Mouse (Mus musculus): ENCODE data around the gene Gm525. TPM values are rescaled to one million over a fixed set of nuclear protein-coding genes. Genes with fewer than 3 reads are reported as not detected.

The Gm525 gene
- total and polyA plus RNA-seq, 3 experiments = not detected

- Histone ChIP-seq H3K27ac (ENCODE audit: control insufficient read depth, low read depth, low read length) (no peak overlapping the region), H3K36me3 (ENCODE audit: control insufficient read depth in 1 of 2, insufficient read depth in 2 of 2, low read length in 2 of 2) (no peaks in the 10 kb centered on the region; a peak in 1 of 4 replicates), H3K9ac (ENCODE audit: control insufficient read depth, low read depth, low read length, poor library complexity, severe bottlenecking) (no peak overlapping the region), H3K4me3 (ENCODE audit: control insufficient read depth in 1 of 2, insufficient read depth in 1 of 2, low read depth in 2 of 2, low read length in 2 of 2) (no peak overlapping the region), H3K9me3 (replicated peaks; ENCODE audit: insufficient read depth, low read length) (no peaks in the 10 kb centered on the region), H3K4me1 (ENCODE audit: control insufficient read depth in 1 of 2, insufficient read depth in 2 of 2, low read length in 2 of 2) (no peaks in the 10 kb centered on the region), H3K27me3 (ENCODE audit: control insufficient read depth in 1 of 2, insufficient read depth in 2 of 2, low read length in 2 of 2) (no peaks in the 10 kb centered on the region), H3K79me2 (ENCODE audit: control insufficient read depth, insufficient read depth, low read length, poor library complexity) (no peaks in the 10 kb centered on the region)
- DNase-seq (ENCODE audit: low read depth, low spot score) = no peak
- TF ChIP-seq EP300 (IDR thresholded peaks at IDR 0.05; ENCODE audit: low read depth in 1 of 2, low read length in 2 of 2) (no peak), USF1 (IDR thresholded peaks at IDR 0.05; ENCODE audit: low read depth, low read length) (no peak), CHD1 (IDR thresholded peaks at IDR 0.05; ENCODE audit: low read depth, low read length) (no peak), MAFK (IDR thresholded peaks at IDR 0.05; ENCODE audit: borderline replicate concordance, low read depth, low read length) (no peak), POLR2AphosphoS2 (IDR thresholded peaks at IDR 0.05; ENCODE audit: low read length) (no peak), CTCF (IDR thresholded peaks at IDR 0.05 in 2 of 3, conservative IDR thresholded peaks at IDR 0.05 in 1 of 3; ENCODE audit: control insufficient read depth in 1 of 3, insufficient read depth in 1 of 3, low read depth in 2 of 3, low read length in 3 of 3, poor library complexity in 1 of 3, severe bottlenecking in 1 of 3) (no peak), CHD2 (IDR thresholded peaks at IDR 0.05; ENCODE audit: low read length) (no peak), ZKSCAN1 (IDR thresholded peaks at IDR 0.05; ENCODE audit: low read depth, low read length) (no peak), ZMIZ1 (IDR thresholded peaks at IDR 0.05; ENCODE audit: low read depth, low read length) (no peak), TAL1 (IDR thresholded peaks at IDR 0.05; ENCODE audit: low read length) (no peak), TCF12 (IDR thresholded peaks at IDR 0.05; ENCODE audit: low read depth, low read length) (no peak)
Observed at GRCm38 (mm10) chr11:89034592-89034991, 39.0 kb upstream of the Gm525 start.

GRCm38 (mm10) chr11:89035552-89035951 lies 38.1 kb upstream of the Gm525 start:
- Histone ChIP-seq H3K4me1 (ENCODE audit: control insufficient read depth in 1 of 2, insufficient read depth in 2 of 2, low read length in 2 of 2) (no peaks in the 10 kb centered on the region), H3K4me3 (ENCODE audit: control insufficient read depth in 1 of 2, insufficient read depth in 1 of 2, low read depth in 2 of 2, low read length in 2 of 2) (no peak overlapping the region), H3K9me3 (replicated peaks; ENCODE audit: insufficient read depth, low read length) (no peaks in the 10 kb centered on the region), H3K36me3 (ENCODE audit: control insufficient read depth in 1 of 2, insufficient read depth in 2 of 2, low read length in 2 of 2) (no peaks in the 10 kb centered on the region; a peak in 1 of 4 replicates), H3K79me2 (ENCODE audit: control insufficient read depth, insufficient read depth, low read length, poor library complexity) (no peaks in the 10 kb centered on the region), H3K27ac (ENCODE audit: control insufficient read depth, low read depth, low read length) (no peak overlapping the region), H3K9ac (ENCODE audit: control insufficient read depth, low read depth, low read length, poor library complexity, severe bottlenecking) (no peak overlapping the region), H3K27me3 (ENCODE audit: control insufficient read depth in 1 of 2, insufficient read depth in 2 of 2, low read length in 2 of 2) (no peaks in the 10 kb centered on the region)
- DNase-seq (ENCODE audit: low read depth, low spot score) = no peak
- no peak for TF ChIP-seq UBTF (IDR thresholded peaks at IDR 0.05; ENCODE audit: borderline replicate concordance, insufficient read depth, low read depth, low read length)

GRCm38 (mm10) chr11:89038496-89038895 lies 35.1 kb upstream of the Gm525 start:
- no peak overlapping the region for H3K9ac ChIP-seq (ENCODE audit: control insufficient read depth, low read depth, low read length, poor library complexity, severe bottlenecking)
- no peaks in the 10 kb centered on the region for H3K9me3 ChIP-seq (replicated peaks; ENCODE audit: insufficient read depth, low read length)
- no peak overlapping the region for H3K4me3 ChIP-seq (ENCODE audit: control insufficient read depth in 1 of 2, insufficient read depth in 1 of 2, low read depth in 2 of 2, low read length in 2 of 2)
- no peak overlapping the region for H3K27ac ChIP-seq (ENCODE audit: control insufficient read depth, low read depth, low read length)
- no peaks in the 10 kb centered on the region for H3K27me3 ChIP-seq (ENCODE audit: control insufficient read depth in 1 of 2, insufficient read depth in 2 of 2, low read length in 2 of 2)
- no peaks in the 10 kb centered on the region; a peak in 1 of 4 replicates for H3K36me3 ChIP-seq (ENCODE audit: control insufficient read depth in 1 of 2, insufficient read depth in 2 of 2, low read length in 2 of 2)
- no peaks in the 10 kb centered on the region for H3K4me1 ChIP-seq (ENCODE audit: control insufficient read depth in 1 of 2, insufficient read depth in 2 of 2, low read length in 2 of 2)
- DNase-seq (ENCODE audit: low read depth, low spot score) = no peak
- TF ChIP-seq E2F4 (IDR thresholded peaks at IDR 0.05; ENCODE audit: borderline replicate concordance, low read depth, low read length) (no peak), MYC (IDR thresholded peaks at IDR 0.05; ENCODE audit: low read depth, low read length) (no peak), CTCF (IDR thresholded peaks at IDR 0.05 in 2 of 3, conservative IDR thresholded peaks at IDR 0.05 in 1 of 3; ENCODE audit: control insufficient read depth in 1 of 3, insufficient read depth in 1 of 3, low read depth in 2 of 3, low read length in 3 of 3, poor library complexity in 1 of 3, severe bottlenecking in 1 of 3) (no peak)
- no peaks in the 10 kb centered on the region for H3K79me2 ChIP-seq (ENCODE audit: control insufficient read depth, insufficient read depth, low read length, poor library complexity)

Measured in MEL (cell line).